Mouse (Mus musculus): ENCODE results near the gene Atrn. TPM values are rescaled to one million over a fixed set of nuclear protein-coding genes. Genes with fewer than 3 reads are reported as not detected.

The Atrn gene
- total and polyA plus RNA-seq, 3 experiments, result 4.0 to 5.8 (median 4.5) TPM

GRCm38 (mm10) chr2:131046025-131046424 is 139.7 kb downstream of the Atrn start:
- H3K9me3 ChIP-seq (replicated peaks; ENCODE audit: low read length), result peaks cover 2% of the 10 kb centered on the region
- H3K4me2 ChIP-seq (ENCODE audit: insufficient read depth, low read depth, poor library complexity, severe bottlenecking), result no peak overlapping the region
- no peak overlapping the region for H3K27ac ChIP-seq (ENCODE audit: insufficient read depth, low read depth)
- H3K36me3 ChIP-seq (replicated peaks in 1 of 2; ENCODE audit: control insufficient read depth in 1 of 2, insufficient read depth in 1 of 2, low read length in 1 of 2), result no peaks in the 10 kb centered on the region
- no peak overlapping the region for H3K4me3 ChIP-seq (replicated peaks in 1 of 3; ENCODE audit: low read depth in 2 of 3, low read length in 2 of 3, poor library complexity in 1 of 3)
- H3K27me3 ChIP-seq (replicated peaks), result peaks cover 6% of the 10 kb centered on the region
- H3K79me2 ChIP-seq (replicated peaks; ENCODE audit: control insufficient read depth, extremely low read depth, insufficient read depth, poor library complexity, severe bottlenecking), result no peaks in the 10 kb centered on the region
- in situ Hi-C loops (cut with MboI; ENCODE audit: low pct_ligation_motif_present, low pct_unique_long_range_greater_than_20kb, low sequenced_read_pairs) (no loop called here), dilution Hi-C loops (cut with MboI; ENCODE audit: extremely low pct_ligation_motif_present, extremely low pct_unique_long_range_greater_than_20kb, low sequenced_read_pairs) (no loop called here)
- 0 out of 4 replicates have a peak, but pooled peaks cover 0 to 2% of the 10 kb centered on the region in 2 experiments for H3K4me1 ChIP-seq (ENCODE audit: control insufficient read depth in 1 of 2, insufficient read depth in 2 of 2)
- no peak for TF ChIP-seq PAX5 (IDR thresholded peaks at IDR 0.05; ENCODE audit: low read length)
- no peak for TF ChIP-seq NRF1 (IDR thresholded peaks at IDR 0.05; ENCODE audit: low read depth, low read length)
- no peak for TF ChIP-seq BHLHE40 (IDR thresholded peaks at IDR 0.05; ENCODE audit: low read depth, low read length)
- no peak for TF ChIP-seq E2F4 (IDR thresholded peaks at IDR 0.05; ENCODE audit: insufficient replicate concordance, low read depth, low read length)
- no peak for TF ChIP-seq MAX (IDR thresholded peaks at IDR 0.05; ENCODE audit: low read length)
- TF ChIP-seq GABPA (IDR thresholded peaks at IDR 0.05; ENCODE audit: insufficient replicate concordance, low read depth, low read length), result no peak
- H3K9ac ChIP-seq (ENCODE audit: insufficient read depth, low read depth), result no peak overlapping the region
- DNase-seq (ENCODE audit: extremely low read depth), result no peak

- no peak for TF ChIP-seq CHD1 (IDR thresholded peaks at IDR 0.05; ENCODE audit: low read depth, low read length)
- TF ChIP-seq MAFK (IDR thresholded peaks at IDR 0.05; ENCODE audit: insufficient replicate concordance, low read length), result no peak
- no peak for TF ChIP-seq BHLHE40 (IDR thresholded peaks at IDR 0.05; ENCODE audit: low read depth, low read length)
- no peak for TF ChIP-seq ZKSCAN1 (IDR thresholded peaks at IDR 0.05; ENCODE audit: borderline replicate concordance, low read depth, low read length)
- TF ChIP-seq GABPA (IDR thresholded peaks at IDR 0.05; ENCODE audit: insufficient replicate concordance, low read depth, low read length), result no peak
- TF ChIP-seq CHD2 (IDR thresholded peaks at IDR 0.05; ENCODE audit: low read length), result no peak
- TF ChIP-seq TCF12 (IDR thresholded peaks at IDR 0.05; ENCODE audit: low read depth, low read length), result no peak
- TF ChIP-seq ELF1 (IDR thresholded peaks at IDR 0.05; ENCODE audit: low read depth, low read length), result no peak
- Histone ChIP-seq H3K9me3 (replicated peaks; ENCODE audit: low read length) (no peaks in the 10 kb centered on the region), H3K9ac (ENCODE audit: insufficient read depth, low read depth) (no peak overlapping the region), H3K27ac (ENCODE audit: insufficient read depth, low read depth) (no peak overlapping the region), H3K4me1 (ENCODE audit: control insufficient read depth in 1 of 2, insufficient read depth in 2 of 2) (peaks cover 18 to 32% of the 10 kb centered on the region in 2 experiments), H3K36me3 (replicated peaks in 1 of 2; ENCODE audit: control insufficient read depth in 1 of 2, insufficient read depth in 1 of 2, low read length in 1 of 2) (no peaks in the 10 kb centered on the region), H3K4me2 (ENCODE audit: insufficient read depth, low read depth, poor library complexity, severe bottlenecking) (no peak overlapping the region), H3K79me2 (replicated peaks; ENCODE audit: control insufficient read depth, extremely low read depth, insufficient read depth, poor library complexity, severe bottlenecking) (no peaks in the 10 kb centered on the region), H3K27me3 (replicated peaks) (peaks cover 46% of the 10 kb centered on the region), H3K4me3 (replicated peaks in 1 of 3; ENCODE audit: low read depth in 2 of 3, low read length in 2 of 3, poor library complexity in 1 of 3) (no peak overlapping the region)
- DNase-seq (ENCODE audit: extremely low read depth), result no peak
- dilution Hi-C loops (cut with MboI; ENCODE audit: extremely low pct_ligation_motif_present, extremely low pct_unique_long_range_greater_than_20kb, low sequenced_read_pairs) (no loop called here), in situ Hi-C loops (cut with MboI; ENCODE audit: low pct_ligation_motif_present, low pct_unique_long_range_greater_than_20kb, low sequenced_read_pairs) (no loop called here)
Observed at GRCm38 (mm10) chr2:131052043-131052442, 145.7 kb downstream of the Atrn start.

- Histone ChIP-seq H3K36me3 (replicated peaks in 1 of 2; ENCODE audit: control insufficient read depth in 1 of 2, insufficient read depth in 1 of 2, low read length in 1 of 2) (no peaks in the 10 kb centered on the region), H3K4me3 (replicated peaks in 1 of 3; ENCODE audit: low read depth in 2 of 3, low read length in 2 of 3, poor library complexity in 1 of 3) (no peak overlapping the region), H3K4me1 (ENCODE audit: control insufficient read depth in 1 of 2, insufficient read depth in 2 of 2) (peaks cover 18 to 32% of the 10 kb centered on the region in 2 experiments), H3K9me3 (replicated peaks; ENCODE audit: low read length) (no peaks in the 10 kb centered on the region), H3K9ac (ENCODE audit: insufficient read depth, low read depth) (no peak overlapping the region), H3K4me2 (ENCODE audit: insufficient read depth, low read depth, poor library complexity, severe bottlenecking) (no peak overlapping the region), H3K27me3 (replicated peaks) (peaks cover 46% of the 10 kb centered on the region), H3K27ac (ENCODE audit: insufficient read depth, low read depth) (no peak overlapping the region), H3K79me2 (replicated peaks; ENCODE audit: control insufficient read depth, extremely low read depth, insufficient read depth, poor library complexity, severe bottlenecking) (no peaks in the 10 kb centered on the region)
- dilution Hi-C loops (cut with MboI; ENCODE audit: extremely low pct_ligation_motif_present, extremely low pct_unique_long_range_greater_than_20kb, low sequenced_read_pairs) (no loop called here), in situ Hi-C loops (cut with MboI; ENCODE audit: low pct_ligation_motif_present, low pct_unique_long_range_greater_than_20kb, low sequenced_read_pairs) (no loop called here)
- no peak for TF ChIP-seq NRF1 (IDR thresholded peaks at IDR 0.05; ENCODE audit: low read depth, low read length)
- no peak for TF ChIP-seq KAT2A (IDR thresholded peaks at IDR 0.05; ENCODE audit: insufficient replicate concordance, low read length)
- no peak for TF ChIP-seq SIN3A (IDR thresholded peaks at IDR 0.05; ENCODE audit: low read length)
- no peak for TF ChIP-seq PAX5 (IDR thresholded peaks at IDR 0.05; ENCODE audit: low read length)
- no peak for TF ChIP-seq HCFC1 (IDR thresholded peaks at IDR 0.05; ENCODE audit: low read depth, low read length)
- TF ChIP-seq CHD1 (IDR thresholded peaks at IDR 0.05; ENCODE audit: low read depth, low read length), result no peak
- no peak for TF ChIP-seq JUND (conservative IDR thresholded peaks at IDR 0.05; ENCODE audit: low read depth, low read length)
- no peak for TF ChIP-seq ELF1 (IDR thresholded peaks at IDR 0.05; ENCODE audit: low read depth, low read length)
- no peak for TF ChIP-seq POLR2AphosphoS2 (IDR thresholded peaks at IDR 0.05; ENCODE audit: low read depth, low read length)
- TF ChIP-seq USF1 (IDR thresholded peaks at IDR 0.05; ENCODE audit: low read depth, low read length), result no peak
- TF ChIP-seq UBTF (IDR thresholded peaks at IDR 0.05; ENCODE audit: low read depth, low read length), result no peak
- no peak for TF ChIP-seq BHLHE40 (IDR thresholded peaks at IDR 0.05; ENCODE audit: low read depth, low read length)
- no peak for TF ChIP-seq CTCF (conservative IDR thresholded peaks at IDR 0.05 in 1 of 2, IDR thresholded peaks at IDR 0.05 in 1 of 2; ENCODE audit: low read depth in 2 of 2, low read length in 2 of 2)
- TF ChIP-seq MXI1 (IDR thresholded peaks at IDR 0.05; ENCODE audit: low read depth, low read length), result no peak
- no peak for TF ChIP-seq GABPA (IDR thresholded peaks at IDR 0.05; ENCODE audit: insufficient replicate concordance, low read depth, low read length)
- no peak for TF ChIP-seq RCOR1 (conservative IDR thresholded peaks at IDR 0.05; ENCODE audit: low read depth, low read length)
- TF ChIP-seq USF2 (conservative IDR thresholded peaks at IDR 0.05; ENCODE audit: low read depth, low read length), result no peak
- no peak for DNase-seq (ENCODE audit: extremely low read depth)
Observed at GRCm38 (mm10) chr2:131052862-131053418, 146.6 kb downstream of the Atrn start.

Data from CH12.LX (cell line).